Mouse (Mus musculus) kidney, adult 8-10 months (tissue): ENCODE measurements around the gene Cd86.

Source experiments
- DNase-seq, 2 experiments: peaks; one replicate each; pipeline ENCODE4 v3.0.0; 2022

Cd86 gene

GRCm38 (mm10) chr16:36665782-36666181, at the start of gene Cd86:
Cd86 (minus strand) TSS chr16:36666081.
- no peak for DNase-seq

GRCm38 (mm10) chr16:36711760-36712159, 45.9 kb upstream of the Cd86 start:
- DNase-seq: no peak

GRCm38 (mm10) chr16:36710794-36711193, 44.9 kb upstream of the Cd86 start:
- DNase-seq: no peak

GRCm38 (mm10) chr16:36709405-36709804, 43.5 kb upstream of the Cd86 start:
- DNase-seq: no peak

- DNase-seq: no peak
Observed at GRCm38 (mm10) chr16:36708751-36709150, 42.9 kb upstream of the Cd86 start.

GRCm38 (mm10) chr16:36707702-36708423, 42.0 kb upstream of the Cd86 start:
- peak; percentile 52 to 67 for DNase-seq

GRCm38 (mm10) chr16:36700484-36700883, 34.6 kb upstream of the Cd86 start:
- DNase-seq: no peak

- DNase-seq: no peak
Observed at GRCm38 (mm10) chr16:36697331-36697730, 31.4 kb upstream of the Cd86 start.

GRCm38 (mm10) chr16:36694798-36695290, 29.0 kb upstream of the Cd86 start:
- DNase-seq: no peak

GRCm38 (mm10) chr16:36693818-36694413, 28.0 kb upstream of the Cd86 start, which contains the start of gene Ildr1:
Ildr1 (plus strand) TSS chr16:36693978.
- DNase-seq: peak; percentile 47 to 60

GRCm38 (mm10) chr16:36691484-36691883, 25.6 kb upstream of the Cd86 start:
- DNase-seq: no peak

GRCm38 (mm10) chr16:36688076-36688475, 22.2 kb upstream of the Cd86 start:
- no peak for DNase-seq

GRCm38 (mm10) chr16:36684325-36684918, 18.5 kb upstream of the Cd86 start:
- DNase-seq: no peak

GRCm38 (mm10) chr16:36681829-36682228, 15.9 kb upstream of the Cd86 start:
- DNase-seq: no peak

GRCm38 (mm10) chr16:36675902-36676301, 10.0 kb upstream of the Cd86 start:
- DNase-seq: no peak

- DNase-seq: no peak
Observed at GRCm38 (mm10) chr16:36675304-36675703, 9.4 kb upstream of the Cd86 start.

- DNase-seq: no peak
Observed at GRCm38 (mm10) chr16:36674457-36675204, 8.8 kb upstream of the Cd86 start.

GRCm38 (mm10) chr16:36673196-36673595, 7.3 kb upstream of the Cd86 start:
- DNase-seq: no peak

- no peak for DNase-seq
Observed at GRCm38 (mm10) chr16:36670590-36670989, 4.7 kb upstream of the Cd86 start.

GRCm38 (mm10) chr16:36666448-36667017, 652 bp upstream of the Cd86 start:
- no peak for DNase-seq

GRCm38 (mm10) chr16:36663484-36663883, 2.4 kb downstream of the Cd86 start:
- DNase-seq: no peak

- DNase-seq: no peak
Observed at GRCm38 (mm10) chr16:36661330-36661729, 4.6 kb downstream of the Cd86 start.

GRCm38 (mm10) chr16:36655910-36656309, 10.0 kb downstream of the Cd86 start:
- no peak for DNase-seq
